Mouse (Mus musculus): ENCODE results near the gene Nprl2. TPM values are rescaled to one million over a fixed set of nuclear protein-coding genes. Genes with fewer than 3 reads are reported as not detected.

Gene Nprl2
- polyA plus RNA-seq, 1 experiment from 2014 or later, result 31.6 TPM

DNA sequence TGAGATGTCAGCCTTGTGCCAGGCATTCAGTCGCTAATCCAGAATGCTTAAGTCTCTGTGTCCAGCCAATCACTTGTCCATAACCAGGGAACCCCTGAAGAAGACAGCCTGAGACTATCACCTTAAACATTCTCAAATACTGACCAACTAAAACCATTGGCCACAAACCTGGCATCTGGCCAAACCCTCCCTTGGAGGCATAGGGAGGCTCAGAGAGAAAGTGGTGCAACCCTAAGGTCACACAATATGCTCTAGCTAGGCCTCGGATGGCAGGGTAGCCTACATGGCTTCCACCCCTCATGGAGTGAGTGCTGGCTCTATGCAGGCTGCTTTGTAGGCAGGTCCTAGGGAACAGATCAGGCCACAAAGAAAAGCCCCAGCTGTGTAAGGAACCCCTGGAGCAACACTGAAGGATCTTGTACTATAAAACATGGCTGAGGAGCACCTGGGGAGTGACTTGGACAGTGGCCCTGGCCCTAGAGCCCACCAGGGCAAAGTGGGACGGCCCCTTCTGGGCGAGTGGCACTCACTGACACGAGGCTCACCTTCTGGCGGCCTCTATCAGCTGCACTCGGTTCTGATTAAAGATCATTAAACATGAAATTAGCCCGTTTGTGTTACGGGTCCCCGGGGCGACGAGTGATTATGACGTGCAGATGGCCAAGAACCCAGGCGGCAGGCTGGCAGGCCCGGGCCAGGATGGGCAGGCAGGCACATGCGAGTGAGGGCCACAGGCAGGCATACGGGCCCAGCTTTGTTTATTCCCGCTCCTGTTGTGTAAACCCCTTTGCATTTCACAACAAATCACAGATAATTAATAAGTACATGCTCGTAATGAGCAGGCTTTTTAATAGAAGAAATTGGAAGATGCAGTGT lies 37.1 kb upstream of the Nprl2 start:
- peaks cover 9 to 12% of the 10 kb centered on the region in 2 experiments for H3K4me1 ChIP-seq (ENCODE audit: control insufficient read depth in 2 of 2, insufficient read depth in 2 of 2, low read length in 2 of 2)
- H3K9me3 ChIP-seq (ENCODE audit: control insufficient read depth, low read length), result no peaks in the 10 kb centered on the region
- H3K4me2 ChIP-seq (ENCODE audit: low read length), result no peak overlapping the region
- H3K9ac ChIP-seq (ENCODE audit: low read length), result no peak overlapping the region
- no peaks in the 10 kb centered on the region for H3K27me3 ChIP-seq (ENCODE audit: control insufficient read depth, insufficient read depth, low read length)
- no peaks in the 10 kb centered on the region for H3K36me3 ChIP-seq (ENCODE audit: control insufficient read depth, insufficient read depth, low read length)
- no peak for ATAC-seq (ENCODE audit: insufficient number of reproducible peaks, insufficient read depth, low FRiP score, low read depth)
- no peak overlapping the region for H3K4me3 ChIP-seq (ENCODE audit: control insufficient read depth in 1 of 2, insufficient read depth in 1 of 2, low read depth in 1 of 2, low read length in 2 of 2)
- H3K27ac ChIP-seq (replicated peaks in 1 of 2; ENCODE audit: control insufficient read depth in 1 of 2, insufficient read depth in 1 of 2, low read depth in 2 of 2, low read length in 2 of 2), result no peak overlapping the region
- 83% methylated on average over 19 of the region's 19 CpGs for WGBS

DNA sequence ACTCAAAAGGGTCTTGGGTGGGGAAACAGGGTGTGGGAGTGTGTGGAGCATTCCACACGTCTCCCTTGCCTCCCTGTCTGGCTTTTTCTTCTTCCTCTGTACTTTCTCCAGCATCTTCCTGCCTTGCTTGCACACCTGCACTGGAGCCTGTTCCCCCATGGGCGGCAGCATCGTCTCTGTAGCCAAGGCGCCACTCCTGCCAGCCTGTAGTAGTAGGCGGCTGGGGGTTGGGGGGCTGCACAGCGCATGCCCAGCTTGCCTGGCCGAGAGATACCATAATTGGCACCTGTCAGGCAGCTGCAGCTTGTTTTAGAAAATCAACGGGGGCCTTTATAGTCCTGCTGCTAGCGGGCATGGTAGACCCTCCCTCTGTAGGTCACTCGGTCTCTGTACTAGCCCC lies 33.8 kb upstream of the Nprl2 start:
- WGBS, result 51% methylated on average over 10 of the region's 10 CpGs
- H3K9me3 ChIP-seq (ENCODE audit: control insufficient read depth, low read length), result no peaks in the 10 kb centered on the region
- no peak overlapping the region for H3K27ac ChIP-seq (replicated peaks in 1 of 2; ENCODE audit: control insufficient read depth in 1 of 2, insufficient read depth in 1 of 2, low read depth in 2 of 2, low read length in 2 of 2)
- H3K27me3 ChIP-seq (ENCODE audit: control insufficient read depth, insufficient read depth, low read length), result no peaks in the 10 kb centered on the region
- no peak overlapping the region for H3K4me3 ChIP-seq (ENCODE audit: control insufficient read depth in 1 of 2, insufficient read depth in 1 of 2, low read depth in 1 of 2, low read length in 2 of 2)
- H3K4me1 ChIP-seq (ENCODE audit: control insufficient read depth in 2 of 2, insufficient read depth in 2 of 2, low read length in 2 of 2), result peaks cover 4 to 7% of the 10 kb centered on the region in 2 experiments; a peak in 3 of 4 replicates
- no peak overlapping the region for H3K4me2 ChIP-seq (ENCODE audit: low read length)
- no peak overlapping the region for H3K9ac ChIP-seq (ENCODE audit: low read length)
- no peaks in the 10 kb centered on the region for H3K36me3 ChIP-seq (ENCODE audit: control insufficient read depth, insufficient read depth, low read length)
- no peak for ATAC-seq (ENCODE audit: insufficient number of reproducible peaks, insufficient read depth, low FRiP score, low read depth)

DNA sequence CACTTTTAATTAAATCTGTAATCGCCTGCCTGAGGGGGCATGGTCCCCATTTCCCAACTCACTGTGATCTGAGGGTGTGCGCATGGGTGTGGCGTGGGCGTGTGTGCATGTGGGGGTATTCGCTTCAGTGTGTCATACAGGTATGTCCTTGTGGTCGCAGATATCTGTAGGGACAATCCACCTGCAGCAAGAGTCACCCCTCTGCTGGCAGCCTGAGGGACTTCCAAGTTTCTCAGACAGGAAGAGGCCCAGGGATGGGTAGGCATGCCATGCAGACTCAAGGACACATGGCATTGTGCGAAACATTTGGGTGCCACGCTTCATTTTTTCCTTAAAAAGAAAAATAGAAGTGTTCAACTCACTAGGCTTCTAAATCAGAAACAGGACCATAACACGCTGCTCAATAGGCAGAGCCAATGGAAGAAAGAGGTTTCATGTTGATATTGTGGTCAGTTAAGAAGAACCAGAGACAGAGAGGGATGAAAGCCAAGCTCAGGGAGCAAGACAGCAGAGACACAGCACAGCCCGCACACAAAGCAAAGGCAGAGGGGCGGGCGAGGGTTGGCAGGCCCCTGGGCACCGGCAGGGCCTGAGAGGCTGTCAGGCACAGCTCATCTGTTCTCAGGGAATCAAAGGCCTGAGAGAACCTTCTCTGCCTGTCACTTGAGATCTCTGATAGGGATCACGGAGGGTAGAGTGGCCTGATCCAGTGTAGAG lies 31.5 kb upstream of the Nprl2 start:
- no peaks in the 10 kb centered on the region for H3K9me3 ChIP-seq (ENCODE audit: control insufficient read depth, low read length)
- no peak overlapping the region for H3K9ac ChIP-seq (ENCODE audit: low read length)
- peaks cover 2 to 4% of the 10 kb centered on the region in 2 experiments; a peak in 2 of 4 replicates for H3K4me1 ChIP-seq (ENCODE audit: control insufficient read depth in 2 of 2, insufficient read depth in 2 of 2, low read length in 2 of 2)
- peaks cover 4% of the 10 kb centered on the region; the same call in 1 of the 2 replicates for H3K27me3 ChIP-seq (ENCODE audit: control insufficient read depth, insufficient read depth, low read length)
- H3K27ac ChIP-seq (replicated peaks in 1 of 2; ENCODE audit: control insufficient read depth in 1 of 2, insufficient read depth in 1 of 2, low read depth in 2 of 2, low read length in 2 of 2), result no peak overlapping the region
- H3K36me3 ChIP-seq (ENCODE audit: control insufficient read depth, insufficient read depth, low read length), result no peaks in the 10 kb centered on the region
- no peak for ATAC-seq (ENCODE audit: insufficient number of reproducible peaks, insufficient read depth, low FRiP score, low read depth)
- H3K4me2 ChIP-seq (ENCODE audit: low read length), result no peak overlapping the region
- WGBS, result 83% methylated on average over 14 of the region's 14 CpGs
- no peak overlapping the region for H3K4me3 ChIP-seq (ENCODE audit: control insufficient read depth in 1 of 2, insufficient read depth in 1 of 2, low read depth in 1 of 2, low read length in 2 of 2)

DNA sequence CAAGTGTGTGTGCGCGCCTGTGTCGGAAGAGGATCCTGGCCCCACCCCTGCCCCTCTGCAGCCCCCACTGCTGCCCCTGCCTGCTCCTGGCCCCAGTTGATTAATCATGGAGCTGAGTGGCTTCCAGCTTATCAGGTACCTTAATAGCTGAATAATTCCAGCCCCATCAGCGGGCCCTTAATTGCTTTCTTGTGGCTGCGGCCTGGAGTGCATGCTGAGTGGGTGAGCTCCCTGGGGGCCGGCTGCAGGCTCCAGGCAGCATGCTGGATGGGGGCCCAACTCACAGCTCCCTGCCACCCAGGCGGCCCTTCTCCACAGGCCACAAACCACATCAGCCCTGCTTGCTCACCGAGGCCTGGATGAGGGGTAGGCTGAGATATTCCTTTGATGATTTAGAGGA lies 30.6 kb upstream of the Nprl2 start:
- H3K4me3 ChIP-seq (ENCODE audit: control insufficient read depth in 1 of 2, insufficient read depth in 1 of 2, low read depth in 1 of 2, low read length in 2 of 2), result no peak overlapping the region
- no peak for ATAC-seq (ENCODE audit: insufficient number of reproducible peaks, insufficient read depth, low FRiP score, low read depth)
- H3K4me2 ChIP-seq (ENCODE audit: low read length), result no peak overlapping the region
- no peak overlapping the region for H3K27ac ChIP-seq (replicated peaks in 1 of 2; ENCODE audit: control insufficient read depth in 1 of 2, insufficient read depth in 1 of 2, low read depth in 2 of 2, low read length in 2 of 2)
- H3K9ac ChIP-seq (ENCODE audit: low read length), result peak overlapping the region; percentile 21; the same call in 1 of the 2 replicates
- H3K36me3 ChIP-seq (ENCODE audit: control insufficient read depth, insufficient read depth, low read length), result no peaks in the 10 kb centered on the region
- H3K4me1 ChIP-seq (ENCODE audit: control insufficient read depth in 2 of 2, insufficient read depth in 2 of 2, low read length in 2 of 2), result peaks cover 2 to 4% of the 10 kb centered on the region in 2 experiments; a peak in 2 of 4 replicates
- H3K9me3 ChIP-seq (ENCODE audit: control insufficient read depth, low read length), result no peaks in the 10 kb centered on the region
- WGBS, result 43% methylated on average over 8 of the region's 8 CpGs
- H3K27me3 ChIP-seq (ENCODE audit: control insufficient read depth, insufficient read depth, low read length), result peaks cover 4% of the 10 kb centered on the region; the same call in 1 of the 2 replicates

DNA sequence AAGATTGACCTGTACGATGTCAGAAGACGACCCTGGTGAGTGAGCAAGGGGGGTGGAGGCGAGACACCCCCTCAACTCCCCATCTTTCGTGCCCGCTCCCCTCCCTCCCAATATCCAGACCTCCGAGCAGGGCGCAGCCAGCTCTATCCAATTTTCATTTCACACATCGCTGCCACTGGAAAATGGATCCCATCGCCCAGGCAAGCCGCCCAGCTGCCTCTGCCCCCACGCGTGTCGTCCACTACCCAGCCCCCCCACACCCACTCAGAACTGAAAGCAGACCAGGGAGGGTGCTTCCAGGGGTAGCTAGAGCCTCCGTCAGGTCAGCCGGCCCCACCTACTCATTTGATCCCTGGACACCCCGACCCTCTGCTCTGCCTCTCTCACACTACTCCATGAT lies 29.7 kb upstream of the Nprl2 start:
- Histone ChIP-seq H3K27ac (replicated peaks in 1 of 2; ENCODE audit: control insufficient read depth in 1 of 2, insufficient read depth in 1 of 2, low read depth in 2 of 2, low read length in 2 of 2) (no peak overlapping the region), H3K9ac (ENCODE audit: low read length) (no peak overlapping the region), H3K4me3 (ENCODE audit: control insufficient read depth in 1 of 2, insufficient read depth in 1 of 2, low read depth in 1 of 2, low read length in 2 of 2) (no peak overlapping the region), H3K9me3 (ENCODE audit: control insufficient read depth, low read length) (no peaks in the 10 kb centered on the region), H3K4me2 (ENCODE audit: low read length) (no peak overlapping the region), H3K36me3 (ENCODE audit: control insufficient read depth, insufficient read depth, low read length) (no peaks in the 10 kb centered on the region), H3K27me3 (ENCODE audit: control insufficient read depth, insufficient read depth, low read length) (peaks cover 4% of the 10 kb centered on the region; the same call in 1 of the 2 replicates), H3K4me1 (ENCODE audit: control insufficient read depth in 2 of 2, insufficient read depth in 2 of 2, low read length in 2 of 2) (peaks cover under 1 to 4% of the 10 kb centered on the region in 2 experiments; a peak in 2 of 4 replicates)
- WGBS, result 81% methylated on average over 16 of the region's 16 CpGs
- ATAC-seq (ENCODE audit: insufficient number of reproducible peaks, insufficient read depth, low FRiP score, low read depth), result no peak

DNA sequence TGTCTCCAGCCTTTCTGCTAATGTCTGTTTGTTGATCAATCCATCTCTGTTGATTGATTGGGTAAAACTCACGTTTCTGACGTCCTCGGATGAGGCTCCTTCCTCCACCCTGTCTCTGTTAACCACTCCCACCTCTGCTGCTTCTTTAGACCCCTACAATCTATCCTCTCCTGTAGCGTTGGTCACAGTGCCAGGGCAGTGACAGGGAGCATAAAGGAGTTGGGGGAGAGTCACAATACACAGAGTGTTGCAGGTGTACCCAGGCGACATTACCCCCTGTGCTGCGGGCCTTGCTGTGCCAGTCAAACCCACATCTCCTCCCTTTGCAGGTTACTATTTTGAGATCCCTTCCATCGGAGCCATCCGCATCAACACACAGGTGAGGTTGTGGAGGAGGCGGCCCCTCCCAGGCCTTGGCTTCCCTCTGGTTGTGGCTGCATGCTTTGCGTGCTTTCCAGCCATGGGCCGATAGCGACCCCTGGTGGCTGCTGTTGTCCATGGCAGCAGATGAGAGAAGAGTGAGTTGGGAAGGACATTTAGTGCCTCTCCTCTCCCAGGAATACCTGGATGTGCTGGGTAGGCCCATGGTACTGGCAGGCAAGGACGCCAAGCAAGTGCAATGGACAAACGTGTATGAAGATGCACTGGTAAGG lies 27.6 kb upstream of the Nprl2 start:
- Histone ChIP-seq H3K27ac (replicated peaks in 1 of 2; ENCODE audit: control insufficient read depth in 1 of 2, insufficient read depth in 1 of 2, low read depth in 2 of 2, low read length in 2 of 2) (no peak overlapping the region), H3K9me3 (ENCODE audit: control insufficient read depth, low read length) (no peaks in the 10 kb centered on the region), H3K4me1 (ENCODE audit: control insufficient read depth in 2 of 2, insufficient read depth in 2 of 2, low read length in 2 of 2) (peaks cover 0 to 4% of the 10 kb centered on the region in 2 experiments; a peak in 1 of 4 replicates), H3K9ac (ENCODE audit: low read length) (no peak overlapping the region), H3K4me2 (ENCODE audit: low read length) (no peak overlapping the region), H3K4me3 (ENCODE audit: control insufficient read depth in 1 of 2, insufficient read depth in 1 of 2, low read depth in 1 of 2, low read length in 2 of 2) (no peak overlapping the region), H3K36me3 (ENCODE audit: control insufficient read depth, insufficient read depth, low read length) (no peaks in the 10 kb centered on the region), H3K27me3 (ENCODE audit: control insufficient read depth, insufficient read depth, low read length) (peaks cover 4% of the 10 kb centered on the region; the same call in 1 of the 2 replicates)
- no peak for ATAC-seq (ENCODE audit: insufficient number of reproducible peaks, insufficient read depth, low FRiP score, low read depth)
- WGBS, result 26% methylated on average over 14 of the region's 14 CpGs

DNA sequence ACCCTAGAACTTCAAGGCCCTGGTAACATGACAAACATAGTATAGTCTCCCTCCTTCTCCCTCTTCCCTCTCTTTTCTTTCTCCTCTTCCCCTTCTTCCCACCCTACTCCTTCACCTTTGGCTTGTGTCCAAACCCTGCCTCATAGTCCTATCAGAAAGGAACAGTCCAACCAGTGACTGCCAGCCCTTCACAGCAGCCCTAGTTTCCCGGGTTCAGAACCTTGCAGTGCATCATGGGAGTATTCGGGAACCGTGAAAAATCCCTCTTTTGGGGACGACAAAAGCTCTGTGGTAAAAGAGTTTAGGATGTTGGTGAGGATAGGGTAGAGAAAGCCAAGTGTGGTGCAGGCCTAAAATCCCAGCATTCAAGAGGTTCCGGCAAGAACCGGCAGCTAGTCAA lies 21.7 kb upstream of the Nprl2 start:
- no peak overlapping the region for H3K4me3 ChIP-seq (ENCODE audit: control insufficient read depth in 1 of 2, insufficient read depth in 1 of 2, low read depth in 1 of 2, low read length in 2 of 2)
- ATAC-seq (ENCODE audit: insufficient number of reproducible peaks, insufficient read depth, low FRiP score, low read depth), result no peak
- no peak overlapping the region for H3K27ac ChIP-seq (replicated peaks in 1 of 2; ENCODE audit: control insufficient read depth in 1 of 2, insufficient read depth in 1 of 2, low read depth in 2 of 2, low read length in 2 of 2)
- H3K9me3 ChIP-seq (ENCODE audit: control insufficient read depth, low read length), result no peaks in the 10 kb centered on the region
- 67% methylated on average over 6 of the region's 6 CpGs for WGBS
- H3K4me1 ChIP-seq (ENCODE audit: control insufficient read depth in 2 of 2, insufficient read depth in 2 of 2, low read length in 2 of 2), result peaks cover 9 to 11% of the 10 kb centered on the region in 2 experiments; a peak in 3 of 4 replicates
- H3K27me3 ChIP-seq (ENCODE audit: control insufficient read depth, insufficient read depth, low read length), result peaks cover 4% of the 10 kb centered on the region
- H3K9ac ChIP-seq (ENCODE audit: low read length), result no peak overlapping the region
- H3K4me2 ChIP-seq (ENCODE audit: low read length), result no peak overlapping the region
- no peaks in the 10 kb centered on the region for H3K36me3 ChIP-seq (ENCODE audit: control insufficient read depth, insufficient read depth, low read length)
